Mouse (Mus musculus): ENCODE data around the gene Ankfy1. TPM values are rescaled to one million over a fixed set of nuclear protein-coding genes. Genes with fewer than 3 reads are reported as not detected.

Gene Ankfy1
- total RNA-seq, 2 experiments from 2014 or later: 32.5 to 34.0 TPM

- intact Hi-C loops (cut with DNase I): no loop called here
Measured at GRCm38 (mm10) chr11:72818067-72818466, 128.3 kb downstream of the Ankfy1 start.

GRCm38 (mm10) chr11:72821041-72821440, 131.2 kb downstream of the Ankfy1 start:
- intact Hi-C loops (cut with DNase I): no loop called here
- no peak for DNase-seq (ENCODE audit: low spot score in 2 of 2)

More at GRCm38 (mm10) chr11:72818067-72818466, 128.3 kb downstream of the Ankfy1 start:
- DNase-seq (ENCODE audit: low spot score in 2 of 2): no peak

Small RNAs within 50 kb of the gene (microRNA-seq; reads per million reads assigned to microRNA genes)
- 0 reads per million in 2 experiments for gene Gm25678

Other genes starting within 250 kb of the Ankfy1 start
- 10 to 100 TPM; 49.4 to 54.6 TPM for gene Mybbp1a, start 248.7 kb upstream of the Ankfy1 start, total RNA-seq (2021)
- 10 to 100 TPM; 58.0 to 58.3 TPM for gene Spns2, start 200.1 kb upstream of the Ankfy1 start, total RNA-seq (2021)
- under 1 TPM; 0.25 to 0.34 TPM for gene Spns3, start 139.5 kb upstream of the Ankfy1 start, total RNA-seq (2021)
- 10 to 100 TPM; 54.5 to 55.3 TPM for gene Ube2g1, start 82.7 kb upstream of the Ankfy1 start, total RNA-seq (2021)
- gene Cyb5d2, start 106.1 kb downstream of the Ankfy1 start, total RNA-seq (2021): 10 to 100 TPM; 14.8 to 17.2 TPM
- 10 to 100 TPM; 40.2 to 45.8 TPM for gene Zzef1, start 106.2 kb downstream of the Ankfy1 start, total RNA-seq (2021)

All from left cerebral cortex, postnatal 25 days (tissue).